Mouse (Mus musculus) adrenal gland, postnatal 4 days (tissue): ENCODE measurements around the gene Nlk. TPM values are rescaled to one million over a fixed set of nuclear protein-coding genes. Genes with fewer than 3 reads are reported as not detected.

Experiments
- total RNA-seq, 2 experiments: library from RNA; stranded (reverse); gene quantifications; 2 replicates each; pipeline ENCODE4 v1.2.3; 2021

The Nlk gene
- total RNA-seq, 2 experiments from 2014 or later = 43.9 to 44.0 TPM

Other genes with a start within 250 kb of the Nlk start
- gene Slc46a1, start 231.7 kb downstream of the Nlk start, total RNA-seq = 10 to 100 TPM; 15.4 to 16.7 TPM
- 10 to 100 TPM in 1 of 2 experiments, 1 to 10 TPM in 1; 7.7 to 10.2 TPM for gene Sarm1, start 199.6 kb downstream of the Nlk start, total RNA-seq
- 100 to 1,000 TPM in 1 of 2 experiments, 10 to 100 TPM in 1; 10.1 to 212 TPM for gene Vtn, start 198.3 kb downstream of the Nlk start, total RNA-seq
- not detected for gene Sebox, start 193.9 kb downstream of the Nlk start, total RNA-seq
- 10 to 100 TPM; 30.1 to 31.1 TPM for gene Tmem199, start 185.2 kb downstream of the Nlk start, total RNA-seq
- gene Poldip2, start 185.2 kb downstream of the Nlk start, total RNA-seq = 100 to 1,000 TPM; 153 to 166 TPM
- gene Tnfaip1, start 161.0 kb downstream of the Nlk start, total RNA-seq = 10 to 100 TPM; 56.6 to 57.2 TPM
- gene Ift20, start 161.0 kb downstream of the Nlk start, total RNA-seq = 10 to 100 TPM; 80.5 to 84.7 TPM
- gene Tmem97, start 146.6 kb downstream of the Nlk start, total RNA-seq = 10 to 100 TPM; 47.1 to 60.4 TPM
- gene Ccnq, start 54.4 kb upstream of the Nlk start, total RNA-seq = 10 to 100 TPM; 46.8 to 50.9 TPM
- gene Lyrm9, start 129.2 kb upstream of the Nlk start, total RNA-seq = 10 to 100 TPM; 24.2 to 28.6 TPM
- gene Nos2, start 223.4 kb upstream of the Nlk start, total RNA-seq = 1 to 10 TPM; 1.7 to 2.7 TPM